Mouse (Mus musculus): ENCODE data around the gene Kctd21. TPM values are rescaled to one million over a fixed set of nuclear protein-coding genes. Genes with fewer than 3 reads are reported as not detected.

Kctd21 gene
- polyA plus RNA-seq, 1 experiment = 7.3 TPM

DNA sequence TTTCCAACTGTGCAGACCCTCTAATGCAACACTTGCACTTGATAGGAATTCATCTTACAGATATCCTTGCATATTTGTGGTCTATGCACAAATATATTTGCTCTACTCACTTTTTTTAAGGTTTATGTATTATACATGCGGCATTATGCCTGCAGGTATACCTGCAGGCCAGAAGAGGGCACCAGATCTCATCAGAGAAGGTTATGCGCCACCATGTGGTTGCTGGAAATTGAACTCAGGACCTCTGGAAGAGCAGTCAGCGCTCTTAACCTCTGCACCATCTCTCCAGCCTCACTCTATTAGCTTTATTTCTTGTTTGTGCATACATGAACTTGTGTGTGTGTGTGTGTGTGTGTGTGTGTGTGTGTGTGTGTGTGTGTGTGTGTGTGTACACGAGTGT, 29.3 kb downstream of the Kctd21 start:
- TF ChIP-seq POLR2A (IDR thresholded peaks at IDR 0.05; ENCODE audit: low read depth, low read length) = no peak
- TF ChIP-seq CTCF (IDR thresholded peaks at IDR 0.05; ENCODE audit: extremely low read depth, insufficient read length, insufficient replicate concordance, low read depth, low read length) = peak; percentile 87; the same call in 1 of the 2 replicates
- Histone ChIP-seq H3K4me1 (ENCODE audit: control insufficient read depth, insufficient read depth, insufficient read length, low read length) (no peaks in the 10 kb centered on the region), H3K27ac (ENCODE audit: insufficient read depth, low read depth, low read length) (no peak overlapping the region), H3K27me3 (ENCODE audit: control insufficient read depth, insufficient read depth, low read length) (no peaks in the 10 kb centered on the region), H3K4me3 (ENCODE audit: low read depth, low read length) (no peak overlapping the region), H3K36me3 (ENCODE audit: control insufficient read depth, insufficient read depth, low read length) (no peaks in the 10 kb centered on the region)
- WGBS = 35% methylated on average over 4 of the region's 4 CpGs

GRCm38 (mm10) chr7:97365887-97366286, 33.8 kb downstream of the Kctd21 start:
- Histone ChIP-seq H3K27me3 (ENCODE audit: control insufficient read depth, insufficient read depth, low read length) (no peaks in the 10 kb centered on the region), H3K4me3 (ENCODE audit: low read depth, low read length) (no peak overlapping the region), H3K27ac (ENCODE audit: insufficient read depth, low read depth, low read length) (no peak overlapping the region), H3K36me3 (ENCODE audit: control insufficient read depth, insufficient read depth, low read length) (no peaks in the 10 kb centered on the region), H3K4me1 (ENCODE audit: control insufficient read depth, insufficient read depth, insufficient read length, low read length) (no peaks in the 10 kb centered on the region)
- TF ChIP-seq POLR2A (IDR thresholded peaks at IDR 0.05; ENCODE audit: low read depth, low read length) = no peak
- no peak for TF ChIP-seq CTCF (IDR thresholded peaks at IDR 0.05; ENCODE audit: extremely low read depth, insufficient read length, insufficient replicate concordance, low read depth, low read length)
- WGBS = 73% methylated on average over 1 of the region's 1 CpGs

DNA sequence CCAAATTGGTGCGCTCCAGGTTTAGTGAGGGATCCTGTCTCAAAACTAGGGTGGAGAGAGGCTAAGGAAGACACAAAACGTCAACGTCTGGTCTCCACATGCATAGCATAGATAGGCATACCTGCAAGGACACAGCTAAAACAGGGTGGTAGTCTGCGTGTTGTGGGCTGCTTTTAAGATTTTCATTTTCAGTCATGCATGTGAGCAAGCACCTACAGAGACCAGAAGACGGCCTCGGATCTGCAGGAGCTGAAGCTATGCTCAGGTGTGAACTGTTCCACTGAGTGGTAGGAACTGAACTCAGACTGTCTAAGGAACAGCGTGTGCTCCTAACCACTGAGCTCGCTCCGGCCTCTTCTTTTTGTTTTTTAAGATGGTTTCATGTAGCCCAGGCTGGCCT, 43.0 kb downstream of the Kctd21 start:
- TF ChIP-seq CTCF (IDR thresholded peaks at IDR 0.05; ENCODE audit: extremely low read depth, insufficient read length, insufficient replicate concordance, low read depth, low read length) (no peak), POLR2A (IDR thresholded peaks at IDR 0.05; ENCODE audit: low read depth, low read length) (no peak)
- Histone ChIP-seq H3K27me3 (ENCODE audit: control insufficient read depth, insufficient read depth, low read length) (no peaks in the 10 kb centered on the region), H3K27ac (ENCODE audit: insufficient read depth, low read depth, low read length) (no peak overlapping the region), H3K4me1 (ENCODE audit: control insufficient read depth, insufficient read depth, insufficient read length, low read length) (peaks cover 3% of the 10 kb centered on the region; the same call in 1 of the 2 replicates), H3K4me3 (ENCODE audit: low read depth, low read length) (no peak overlapping the region), H3K36me3 (ENCODE audit: control insufficient read depth, insufficient read depth, low read length) (peaks cover 18% of the 10 kb centered on the region)
- WGBS = 90% methylated on average over 9 of the region's 9 CpGs

- Histone ChIP-seq H3K4me1 (ENCODE audit: control insufficient read depth, insufficient read depth, insufficient read length, low read length) (peaks cover 3% of the 10 kb centered on the region; the same call in 1 of the 2 replicates), H3K27me3 (ENCODE audit: control insufficient read depth, insufficient read depth, low read length) (no peaks in the 10 kb centered on the region), H3K36me3 (ENCODE audit: control insufficient read depth, insufficient read depth, low read length) (peaks cover 23% of the 10 kb centered on the region), H3K4me3 (ENCODE audit: low read depth, low read length) (no peak overlapping the region), H3K27ac (ENCODE audit: insufficient read depth, low read depth, low read length) (peak overlapping the region; percentile 0; the same call in 1 of the 2 replicates)
- 22% methylated on average over 2 of the region's 2 CpGs for WGBS
- TF ChIP-seq POLR2A (IDR thresholded peaks at IDR 0.05; ENCODE audit: low read depth, low read length) (no peak), CTCF (IDR thresholded peaks at IDR 0.05; ENCODE audit: extremely low read depth, insufficient read length, insufficient replicate concordance, low read depth, low read length) (no peak)
Observed at GRCm38 (mm10) chr7:97375906-97376305, 43.8 kb downstream of the Kctd21 start.

DNA sequence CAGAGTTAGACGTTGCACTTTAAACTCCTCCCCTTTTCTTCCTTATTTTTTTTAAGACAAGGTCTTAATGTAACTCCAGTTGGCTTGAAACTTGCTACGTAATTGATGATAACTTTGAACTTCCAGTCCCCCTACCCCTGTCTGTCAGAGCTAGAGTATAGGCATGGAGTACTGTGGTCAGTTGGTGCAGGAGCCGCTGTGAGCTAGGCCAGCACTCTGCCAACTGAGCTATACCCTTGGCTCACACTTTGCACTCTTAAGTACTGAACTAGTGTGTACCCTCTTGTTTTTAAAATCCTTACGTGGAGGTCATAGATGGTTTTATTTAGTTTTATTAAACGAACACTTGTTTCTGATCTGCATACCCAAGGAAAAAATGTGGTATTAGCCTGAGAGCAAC, 47.2 kb downstream of the Kctd21 start:
- H3K27me3 ChIP-seq (ENCODE audit: control insufficient read depth, insufficient read depth, low read length) = no peaks in the 10 kb centered on the region
- no peak overlapping the region for H3K4me3 ChIP-seq (ENCODE audit: low read depth, low read length)
- 85% methylated on average over 5 of the region's 5 CpGs for WGBS
- no peak overlapping the region for H3K27ac ChIP-seq (ENCODE audit: insufficient read depth, low read depth, low read length)
- peaks cover 3% of the 10 kb centered on the region; the same call in 1 of the 2 replicates for H3K4me1 ChIP-seq (ENCODE audit: control insufficient read depth, insufficient read depth, insufficient read length, low read length)
- H3K36me3 ChIP-seq (ENCODE audit: control insufficient read depth, insufficient read depth, low read length) = peaks cover 36% of the 10 kb centered on the region
- no peak for TF ChIP-seq CTCF (IDR thresholded peaks at IDR 0.05; ENCODE audit: extremely low read depth, insufficient read length, insufficient replicate concordance, low read depth, low read length)
- no peak for TF ChIP-seq POLR2A (IDR thresholded peaks at IDR 0.05; ENCODE audit: low read depth, low read length)

GRCm38 (mm10) chr7:97380500-97381123, 48.5 kb downstream of the Kctd21 start:
- TF ChIP-seq CTCF (IDR thresholded peaks at IDR 0.05; ENCODE audit: extremely low read depth, insufficient read length, insufficient replicate concordance, low read depth, low read length) = no peak
- TF ChIP-seq POLR2A (IDR thresholded peaks at IDR 0.05; ENCODE audit: low read depth, low read length) = no peak
- no peaks in the 10 kb centered on the region for H3K27me3 ChIP-seq (ENCODE audit: control insufficient read depth, insufficient read depth, low read length)
- peaks cover 4% of the 10 kb centered on the region; the same call in 1 of the 2 replicates for H3K4me1 ChIP-seq (ENCODE audit: control insufficient read depth, insufficient read depth, insufficient read length, low read length)
- no peak overlapping the region for H3K27ac ChIP-seq (ENCODE audit: insufficient read depth, low read depth, low read length)
- peaks cover 31% of the 10 kb centered on the region for H3K36me3 ChIP-seq (ENCODE audit: control insufficient read depth, insufficient read depth, low read length)
- 86% methylated on average over 5 of the region's 5 CpGs for WGBS
- no peak overlapping the region for H3K4me3 ChIP-seq (ENCODE audit: low read depth, low read length)

- WGBS = 95% methylated on average over 8 of the region's 8 CpGs
- H3K27me3 ChIP-seq (ENCODE audit: control insufficient read depth, insufficient read depth, low read length) = no peaks in the 10 kb centered on the region
- no peak overlapping the region for H3K4me3 ChIP-seq (ENCODE audit: low read depth, low read length)
- TF ChIP-seq CTCF (IDR thresholded peaks at IDR 0.05; ENCODE audit: extremely low read depth, insufficient read length, insufficient replicate concordance, low read depth, low read length) = no peak
- TF ChIP-seq POLR2A (IDR thresholded peaks at IDR 0.05; ENCODE audit: low read depth, low read length) = no peak
- peaks cover 37% of the 10 kb centered on the region for H3K36me3 ChIP-seq (ENCODE audit: control insufficient read depth, insufficient read depth, low read length)
- no peak overlapping the region for H3K27ac ChIP-seq (ENCODE audit: insufficient read depth, low read depth, low read length)
- peaks cover 5% of the 10 kb centered on the region; the same call in 1 of the 2 replicates for H3K4me1 ChIP-seq (ENCODE audit: control insufficient read depth, insufficient read depth, insufficient read length, low read length)
Observed at GRCm38 (mm10) chr7:97382661-97383060, 50.5 kb downstream of the Kctd21 start.

Data from small intestine, adult 2 months (tissue).